Mouse (Mus musculus) thymus, postnatal 14 days (tissue): ENCODE results near the gene Hdac11.

Experiments
- DNase-seq: peaks from one replicate; pipeline ENCODE4 v3.0.0; 2021

Gene Hdac11

DNA sequence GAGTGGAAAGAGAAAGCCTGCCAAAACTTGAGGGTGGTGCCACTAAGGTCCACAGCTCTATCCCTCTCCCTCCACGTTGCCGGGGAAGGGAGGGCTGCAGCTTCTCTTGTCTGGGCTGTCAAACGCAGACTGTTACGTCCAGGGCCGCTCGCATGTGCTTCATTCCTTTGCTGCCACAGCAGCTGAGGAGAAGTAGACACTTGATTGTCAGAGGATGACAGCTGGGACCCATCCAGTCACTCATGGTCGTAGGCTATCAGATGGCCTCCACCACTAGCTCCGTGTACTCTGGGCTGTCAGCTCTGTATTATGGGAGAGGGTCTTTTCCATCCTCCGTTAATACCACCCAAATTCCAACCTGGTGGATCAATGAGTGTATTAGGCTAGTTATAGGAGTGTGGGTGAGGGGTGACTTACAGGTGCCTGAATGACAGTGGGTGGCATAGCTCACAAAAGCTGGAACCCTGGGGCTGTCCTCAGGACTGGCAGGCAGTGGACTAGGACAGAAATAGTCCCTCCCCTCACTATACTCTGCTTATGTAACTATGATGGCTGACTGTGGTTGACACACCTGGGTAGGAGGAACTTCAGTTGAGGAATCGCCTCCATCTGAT lies 19.0 kb upstream of the Hdac11 start:
- no peak for DNase-seq

DNA sequence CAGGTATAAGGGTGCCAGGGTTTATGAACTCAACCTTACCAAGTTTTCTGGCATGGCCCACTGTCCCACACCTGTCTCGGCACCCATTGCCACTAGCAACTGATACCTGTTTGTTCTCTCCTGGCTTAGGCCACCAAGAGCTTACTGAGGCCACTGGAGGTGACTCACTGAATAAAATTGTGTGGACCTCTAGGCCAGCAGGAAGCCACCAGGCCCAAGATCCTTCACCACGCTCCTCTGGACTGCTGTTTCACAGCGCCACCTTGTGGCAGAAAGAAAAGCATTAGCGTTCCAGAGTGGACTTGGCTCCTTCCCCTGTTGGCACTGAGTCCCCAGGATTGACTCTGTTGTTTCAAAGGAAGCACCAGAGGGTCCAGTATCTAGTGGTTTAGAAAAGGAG lies 16.6 kb upstream of the Hdac11 start:
- peak; percentile 76 for DNase-seq

DNA sequence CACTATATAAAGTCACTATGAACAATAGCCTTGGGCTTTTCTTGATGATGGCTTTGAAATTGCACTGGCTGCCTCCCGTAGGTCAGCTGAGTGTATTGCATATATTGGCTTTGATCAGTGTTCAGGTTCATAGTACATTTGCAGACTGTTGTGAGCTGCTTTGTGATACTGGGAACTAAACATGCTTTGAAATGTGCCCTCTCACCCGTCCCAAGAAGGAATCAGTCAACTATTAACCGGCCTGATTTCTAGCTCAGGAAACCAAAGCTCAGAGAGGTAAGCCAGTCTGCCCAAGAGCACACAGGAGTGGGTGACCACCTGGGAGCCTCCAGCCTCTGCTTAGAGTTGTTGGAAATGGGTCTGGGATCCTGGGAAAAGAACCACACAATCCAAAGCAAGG lies 11.4 kb upstream of the Hdac11 start:
- DNase-seq, result no peak

DNA sequence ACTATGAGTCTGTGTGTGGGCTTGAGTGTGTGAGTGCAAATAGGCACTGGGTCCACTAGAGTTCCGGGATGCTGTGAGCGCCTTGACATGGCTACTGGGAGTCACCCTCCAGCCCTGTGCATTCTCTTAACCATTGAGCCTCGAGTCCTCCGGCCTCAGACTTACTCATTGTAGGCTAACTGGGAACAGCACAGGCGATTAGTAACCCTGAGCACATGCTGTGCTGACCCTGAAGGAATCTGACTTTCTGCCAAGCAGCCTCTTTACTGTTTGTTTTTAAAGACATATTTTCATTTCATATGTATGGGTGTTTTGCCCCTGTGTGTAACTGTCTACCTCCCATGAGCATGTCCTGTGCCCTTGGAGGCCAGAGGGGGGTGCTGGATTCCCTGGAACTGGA lies 10.9 kb upstream of the Hdac11 start:
- DNase-seq, result no peak

DNA sequence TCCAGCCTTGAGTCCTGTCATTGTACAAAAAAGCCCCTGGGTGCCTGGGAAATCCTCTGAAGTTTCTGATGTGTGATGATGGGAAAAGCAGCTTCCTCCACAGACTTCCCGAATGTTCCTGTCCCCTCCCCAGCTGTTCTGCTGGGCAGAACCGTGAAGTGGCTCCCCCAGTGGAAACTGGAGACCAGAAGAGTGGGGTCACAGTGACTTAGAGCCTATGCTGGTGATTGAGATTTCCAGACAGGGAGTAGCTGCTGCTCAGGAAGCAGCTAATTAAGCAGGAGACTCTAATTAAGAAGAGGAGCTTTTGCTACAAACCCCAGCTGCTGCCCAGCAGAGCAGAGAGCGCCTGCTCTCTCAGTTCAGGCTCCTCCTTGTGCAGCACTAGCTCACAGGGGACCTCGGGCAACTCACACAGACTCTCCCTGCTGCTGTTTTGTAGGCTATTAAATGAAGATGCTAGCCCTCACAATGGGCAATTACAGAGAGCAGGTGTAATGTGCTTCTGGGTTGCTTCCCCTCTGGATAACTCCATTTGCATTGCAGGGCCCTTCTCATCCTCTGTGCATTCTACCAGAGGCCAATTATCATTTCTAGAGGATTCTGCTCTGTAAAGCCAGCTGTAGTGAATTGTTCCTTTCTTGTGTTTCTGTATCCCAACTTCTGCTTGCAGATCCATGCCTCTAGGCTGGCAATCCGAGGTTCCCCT lies 9.9 kb upstream of the Hdac11 start:
- no peak for DNase-seq

DNA sequence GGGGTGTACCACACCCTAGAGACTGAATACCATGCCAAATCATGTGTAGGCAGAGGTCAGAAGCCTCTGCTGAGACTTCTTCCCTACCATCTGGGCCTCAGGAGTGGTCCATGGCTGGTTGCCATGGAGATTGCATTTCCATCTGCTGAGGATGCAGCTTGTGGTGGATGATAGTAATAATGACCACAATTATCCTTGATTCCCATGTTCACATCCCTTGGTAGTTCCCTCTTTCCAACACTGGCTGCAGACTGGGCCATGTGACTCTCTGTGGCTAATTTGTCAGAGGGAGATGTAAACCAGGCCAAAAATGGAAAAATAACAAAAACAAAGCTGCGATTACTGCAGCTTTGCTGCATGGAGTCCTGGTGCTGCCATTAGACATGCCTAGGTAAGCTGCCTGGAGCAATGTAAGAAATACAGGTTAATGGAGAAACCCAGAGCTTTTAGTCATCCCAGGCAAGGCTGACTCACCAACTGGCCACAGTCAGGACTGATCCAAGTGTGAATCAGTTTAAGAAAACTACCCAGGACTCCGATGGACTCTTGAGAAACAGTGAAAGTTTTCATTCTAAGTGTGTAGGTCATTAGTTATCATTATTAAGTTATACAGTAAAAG lies 9.2 kb upstream of the Hdac11 start:
- no peak for DNase-seq

DNA sequence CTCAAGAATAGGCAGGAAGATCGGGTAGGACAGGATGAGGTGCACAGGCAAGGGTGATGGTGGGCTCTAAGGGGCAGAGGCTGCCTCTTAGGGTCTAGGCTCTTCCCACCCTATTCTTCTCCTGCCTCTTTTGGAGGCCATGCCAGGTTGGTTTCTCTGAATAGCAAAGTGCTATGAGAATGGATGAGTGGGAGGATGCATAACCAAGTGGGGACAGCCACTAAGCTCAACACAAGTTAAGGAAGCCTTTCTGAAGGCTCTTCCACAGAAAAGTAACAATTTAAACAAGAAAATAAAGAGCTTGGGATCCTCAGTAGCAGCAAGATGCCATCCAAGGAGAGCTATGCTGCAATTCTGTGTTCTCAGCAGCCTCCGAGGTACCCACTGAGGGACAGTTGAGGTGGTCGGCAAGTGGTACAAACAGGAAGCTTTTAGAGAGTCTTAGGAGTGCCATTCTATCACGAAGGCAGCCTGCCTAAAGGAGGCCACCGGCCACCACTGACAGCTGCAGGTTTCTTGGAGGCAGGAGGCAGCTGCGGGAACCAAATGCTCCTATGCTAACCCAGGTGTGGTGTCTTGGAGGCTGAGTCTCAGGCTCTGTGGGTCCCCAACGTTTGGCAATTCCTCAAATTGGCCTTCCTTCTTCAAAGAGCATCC lies 3.4 kb upstream of the Hdac11 start:
- peak; percentile 60 for DNase-seq

DNA sequence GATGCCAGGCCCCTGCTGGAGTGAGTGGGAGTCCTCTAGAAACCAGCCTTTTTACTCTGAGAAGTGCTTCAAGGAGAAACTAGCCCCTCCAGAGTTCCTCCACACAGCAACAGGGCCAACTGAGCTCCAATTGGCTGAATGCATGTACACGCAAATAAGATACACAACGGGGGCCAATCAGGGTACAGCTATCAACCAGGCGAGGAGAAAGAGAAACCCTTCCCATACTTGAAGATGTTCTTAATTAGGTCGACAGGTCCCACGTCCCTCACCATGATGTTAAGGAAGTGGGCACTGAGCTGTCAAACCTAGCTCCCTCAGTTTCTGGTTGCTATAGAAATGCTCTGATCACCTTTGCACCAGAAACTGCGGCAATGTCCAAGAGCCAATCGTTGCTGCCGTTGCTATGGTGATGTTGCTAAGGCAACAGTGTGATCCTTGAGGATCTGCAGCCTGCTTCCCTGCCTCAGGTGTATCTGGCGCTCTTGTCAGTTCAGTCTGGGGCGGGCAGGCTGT lies 2.9 kb upstream of the Hdac11 start:
- no peak for DNase-seq

DNA sequence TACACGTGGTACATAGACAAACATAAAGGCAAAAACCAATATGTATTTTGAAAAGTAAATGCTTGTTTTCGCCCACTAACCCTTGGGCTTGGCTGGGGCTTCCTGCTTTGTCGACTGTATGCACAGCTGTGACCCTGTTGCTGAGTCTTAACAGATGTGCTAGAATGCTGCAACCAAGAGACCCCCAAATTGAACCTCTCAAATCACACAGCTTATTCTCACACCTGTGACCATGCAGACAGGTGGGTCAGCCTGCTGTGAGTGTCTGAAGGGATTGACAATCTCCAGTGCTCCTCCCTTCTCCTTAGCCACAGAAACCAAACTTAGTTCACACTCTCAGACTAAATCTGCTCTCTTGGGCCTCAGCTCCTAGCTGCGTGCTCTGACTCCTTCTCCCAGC lies 1.8 kb upstream of the Hdac11 start:
- peak; percentile 54 for DNase-seq

DNA sequence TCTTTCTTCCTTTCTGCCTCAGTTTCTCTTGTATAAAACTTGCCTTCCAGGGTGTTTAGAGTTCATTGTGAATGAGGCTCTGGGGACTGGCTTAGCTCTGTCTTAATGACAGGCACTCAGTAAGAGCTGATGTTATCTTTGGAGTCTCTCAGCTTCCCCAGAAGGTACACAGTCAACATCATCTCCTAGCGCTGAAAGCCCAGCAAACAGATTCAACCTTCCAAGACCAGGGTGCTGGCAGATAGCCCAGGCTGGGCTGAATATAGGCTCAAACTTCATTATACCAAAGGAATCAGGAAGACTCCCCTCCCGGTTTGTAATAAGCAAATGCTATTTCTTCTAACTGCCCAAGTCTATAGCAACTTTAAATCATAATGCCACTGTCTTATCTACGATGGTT lies 1.2 kb upstream of the Hdac11 start:
- no peak for DNase-seq

DNA sequence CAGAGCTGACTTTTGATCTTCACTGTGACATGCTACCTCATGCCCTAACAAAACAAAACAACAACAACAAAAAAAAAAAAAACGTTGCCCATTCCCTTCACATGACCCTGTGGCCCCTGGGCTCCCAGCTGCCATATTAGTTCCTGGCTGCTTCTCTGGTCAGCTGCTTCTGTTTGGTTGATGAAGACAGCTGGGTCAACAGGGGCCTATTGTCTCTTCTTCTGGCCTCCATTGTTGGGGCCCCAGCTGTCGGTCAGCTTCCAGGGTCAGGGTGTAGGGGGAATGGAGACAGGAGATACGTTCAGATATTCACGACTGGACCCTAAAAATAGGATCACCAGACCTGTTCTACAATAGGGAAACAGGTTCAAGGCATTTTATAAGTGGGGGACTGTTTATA lies 403 bp upstream of the Hdac11 start:
- DNase-seq, result no peak

DNA sequence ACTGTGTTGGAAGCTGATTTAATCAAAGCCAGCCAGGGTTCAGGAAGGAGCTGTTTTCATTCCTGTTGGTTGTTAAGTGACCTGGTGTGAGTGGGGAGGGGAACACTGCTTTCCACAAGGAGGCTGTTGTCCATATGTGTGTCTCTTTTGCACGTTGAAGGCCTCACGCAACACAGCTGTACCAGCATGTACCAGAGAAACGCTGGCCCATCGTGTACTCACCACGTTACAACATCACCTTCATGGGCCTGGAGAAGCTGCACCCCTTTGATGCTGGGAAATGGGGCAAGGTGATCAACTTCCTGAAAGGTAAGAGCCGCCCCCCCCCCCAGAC lies 739 bp downstream of the Hdac11 start:
- no peak for DNase-seq

DNA sequence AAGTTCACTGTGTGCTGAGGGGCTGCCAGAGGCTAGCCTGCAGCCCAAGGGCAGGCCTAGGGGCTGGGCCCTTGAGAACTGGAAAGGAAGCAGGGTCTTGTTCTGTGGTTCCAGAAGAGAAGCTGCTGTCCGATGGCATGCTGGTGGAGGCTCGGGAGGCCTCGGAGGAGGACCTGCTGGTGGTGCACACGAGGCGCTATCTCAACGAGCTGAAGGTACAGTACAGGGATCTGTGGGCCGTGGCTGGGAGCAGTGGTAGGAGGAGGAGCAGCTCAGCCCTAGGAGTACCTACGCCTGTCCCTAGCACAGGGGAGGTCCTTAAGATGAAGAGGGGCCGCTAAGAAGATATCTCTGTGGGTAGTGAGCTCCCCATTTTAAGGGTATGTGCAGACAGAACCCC lies 2.6 kb downstream of the Hdac11 start:
- DNase-seq, result no peak

DNA sequence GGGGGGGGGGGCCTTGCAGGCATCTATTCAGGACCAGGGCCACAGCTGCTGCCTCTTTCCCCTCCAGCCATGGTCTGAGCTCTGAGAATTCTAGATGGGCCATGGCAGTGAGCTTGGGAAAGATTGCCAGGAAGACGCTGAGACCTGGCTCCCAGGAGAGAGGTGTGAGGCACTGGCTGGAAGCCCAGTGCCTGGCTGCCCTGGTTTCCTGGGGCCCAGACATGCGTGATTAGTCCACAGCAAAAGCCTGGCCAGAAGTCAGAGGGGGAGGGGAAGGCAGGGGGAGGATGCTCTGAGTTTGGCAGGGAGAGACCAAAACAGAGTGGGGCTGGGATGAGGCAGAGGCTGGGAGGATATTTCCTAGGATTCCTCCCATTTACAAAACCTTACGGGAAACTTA lies 3.9 kb downstream of the Hdac11 start:
- no peak for DNase-seq

DNA sequence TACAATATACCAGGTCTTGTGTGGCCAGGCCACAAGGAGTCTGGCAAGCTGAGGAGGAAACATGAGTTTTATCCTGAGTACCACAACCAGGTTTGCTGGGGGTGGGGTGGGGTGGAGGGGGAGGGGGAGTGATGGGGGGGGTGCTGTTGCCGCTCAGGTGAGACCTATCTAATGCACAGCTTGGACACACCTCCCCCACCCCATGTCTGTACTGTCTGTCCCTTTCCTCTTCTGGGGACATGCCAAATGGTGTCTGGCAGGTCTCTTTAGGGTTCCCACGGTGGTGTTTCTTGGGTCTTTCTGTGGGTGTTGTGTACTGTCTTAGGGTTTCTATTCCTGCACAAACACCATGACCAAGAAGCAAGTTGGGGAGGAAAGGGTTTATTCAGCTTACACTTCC lies 4.5 kb downstream of the Hdac11 start:
- DNase-seq, result no peak

DNA sequence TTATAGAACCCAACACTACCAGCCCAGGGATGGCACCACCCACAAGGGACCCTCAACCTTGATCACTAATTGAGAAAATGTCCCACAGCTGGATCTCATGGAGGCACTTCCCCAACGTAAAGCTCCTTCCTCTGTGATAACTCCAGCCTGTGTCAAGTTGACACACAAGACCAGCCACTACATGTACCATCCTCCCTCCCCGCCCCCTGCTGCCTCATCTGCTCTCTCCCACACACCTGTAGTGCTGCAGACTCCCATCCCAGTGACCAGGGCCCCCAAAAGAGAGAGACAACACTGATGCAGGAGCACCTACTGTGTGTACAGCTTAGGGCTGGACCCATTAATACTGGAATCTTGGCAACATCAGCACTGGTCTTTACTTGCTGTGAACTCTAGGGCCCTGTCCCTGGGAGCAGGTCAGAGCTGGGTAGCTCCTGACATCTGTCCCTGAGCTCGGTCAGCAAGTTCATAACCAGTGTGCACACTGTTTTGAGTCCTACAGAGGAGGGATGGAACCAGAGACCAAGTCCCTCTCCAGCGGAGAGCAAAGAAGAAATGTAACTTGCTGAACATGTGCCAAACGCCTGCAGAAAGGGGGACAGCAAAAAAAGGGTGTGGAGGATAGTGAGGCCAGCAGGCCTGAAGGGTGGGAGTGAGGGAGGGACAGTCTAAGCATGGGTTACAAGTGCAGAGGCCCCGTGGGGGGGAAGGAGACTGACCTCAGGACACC lies 5.2 kb downstream of the Hdac11 start:
- DNase-seq, result no peak

DNA sequence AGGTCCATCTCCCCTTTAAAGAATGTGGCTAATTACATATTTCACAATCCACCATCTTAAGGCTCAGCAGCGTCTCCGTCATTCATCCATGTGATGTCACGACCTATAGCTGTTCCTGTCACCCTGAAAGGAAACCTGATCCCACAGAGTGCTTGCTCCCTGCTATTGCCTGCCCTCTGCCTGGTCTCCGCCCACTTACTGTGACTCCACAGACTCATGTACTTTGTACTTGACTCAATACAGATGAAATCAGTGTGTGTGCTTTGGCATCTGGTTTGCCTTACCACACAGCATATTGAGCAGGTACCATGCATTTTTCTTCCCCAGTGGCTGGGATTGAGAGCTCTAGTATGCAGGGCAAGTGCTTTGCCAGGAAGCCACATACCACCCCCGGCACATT lies 5.8 kb downstream of the Hdac11 start:
- no peak for DNase-seq

DNA sequence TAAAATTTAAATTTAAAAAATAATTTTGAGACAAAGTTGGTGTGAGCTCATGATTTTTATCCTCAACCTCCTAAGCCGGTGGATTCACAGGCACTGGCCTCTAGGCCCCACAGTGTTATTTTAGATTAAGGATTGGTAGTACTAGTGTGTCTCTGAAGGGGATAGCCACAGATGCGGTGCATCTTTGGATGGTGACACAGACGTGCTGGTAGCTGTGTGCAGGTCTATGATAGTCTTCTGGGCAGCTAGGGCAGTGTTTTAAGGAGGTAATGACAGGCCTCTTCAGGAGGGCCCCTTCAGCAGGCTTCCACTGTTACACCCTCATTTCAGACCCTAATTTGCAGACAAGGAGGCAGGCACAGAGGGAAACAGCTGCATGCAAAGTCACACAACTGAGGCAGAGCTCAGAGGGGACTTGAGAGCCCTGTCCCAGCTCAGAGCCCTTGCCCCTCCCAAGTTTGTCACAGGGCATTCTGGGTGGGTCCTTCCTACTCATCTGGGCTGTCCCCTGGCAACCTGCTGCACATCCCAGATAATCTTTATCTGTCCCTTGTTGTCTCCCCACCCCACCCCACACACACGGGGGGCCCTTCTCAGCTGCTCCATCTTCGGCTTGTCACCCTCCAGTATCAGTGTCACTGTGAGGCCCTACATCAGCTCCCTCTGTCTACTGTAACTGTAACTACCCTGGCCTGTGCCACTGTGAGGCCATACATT lies 6.9 kb downstream of the Hdac11 start:
- no peak for DNase-seq

DNA sequence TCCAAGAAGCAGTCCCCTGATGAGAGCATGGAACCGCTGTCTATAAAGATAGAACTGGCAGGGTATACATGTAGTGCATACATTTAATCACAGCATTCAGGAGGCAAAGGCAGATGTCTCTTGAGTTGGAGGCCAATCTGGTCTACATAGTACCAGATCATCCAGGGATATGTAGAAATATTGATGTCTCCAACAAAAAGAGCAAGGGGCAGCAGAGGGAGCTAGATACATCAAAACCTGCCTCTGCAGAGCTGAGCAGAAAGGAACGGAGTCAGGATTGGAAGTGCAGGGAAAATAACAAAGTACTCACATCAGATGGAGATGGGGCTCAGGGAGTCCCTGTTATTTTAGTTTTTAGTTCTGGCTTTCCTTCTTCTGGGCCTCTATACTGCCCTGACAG lies 8.1 kb downstream of the Hdac11 start:
- DNase-seq, result no peak

DNA sequence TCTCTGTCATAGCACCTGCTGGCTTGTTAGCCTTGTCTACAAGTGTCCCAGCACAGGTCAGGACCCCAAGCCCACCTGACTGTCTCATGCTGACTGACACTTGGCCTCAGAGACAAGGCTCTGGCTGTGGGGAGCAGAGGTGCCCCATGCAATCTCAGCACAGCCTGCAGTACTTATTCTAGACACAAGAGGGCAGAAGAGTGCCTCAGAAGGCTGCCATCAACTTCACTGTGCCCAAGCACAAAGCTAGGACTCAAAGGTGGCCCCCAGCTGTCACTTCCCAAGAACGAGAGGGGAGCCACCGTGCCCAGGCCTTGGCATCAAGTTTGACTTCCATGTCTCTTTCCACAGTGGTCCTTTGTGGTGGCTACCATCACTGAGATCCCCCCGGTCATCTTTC lies 8.7 kb downstream of the Hdac11 start:
- DNase-seq, result peak; percentile 78

DNA sequence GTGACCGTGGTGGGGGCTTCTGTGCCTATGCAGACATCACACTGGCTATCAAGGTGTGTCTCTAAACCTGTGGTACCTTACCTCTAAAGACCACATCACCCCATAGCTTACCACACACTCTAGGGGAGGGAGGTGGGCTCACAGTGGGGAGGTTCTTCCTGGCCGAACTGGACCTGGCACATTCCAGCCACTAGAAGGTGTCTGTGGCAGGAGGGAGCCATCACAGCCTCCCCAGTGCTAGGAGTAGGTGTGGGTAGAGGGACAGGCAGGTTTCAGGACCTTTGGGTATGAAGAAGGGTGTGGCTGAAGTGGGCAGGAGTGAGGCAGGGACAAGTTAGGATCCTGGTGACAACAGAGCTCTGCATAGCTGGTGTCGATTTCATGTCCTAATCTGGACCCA lies 11.4 kb downstream of the Hdac11 start:
- DNase-seq, result no peak

DNA sequence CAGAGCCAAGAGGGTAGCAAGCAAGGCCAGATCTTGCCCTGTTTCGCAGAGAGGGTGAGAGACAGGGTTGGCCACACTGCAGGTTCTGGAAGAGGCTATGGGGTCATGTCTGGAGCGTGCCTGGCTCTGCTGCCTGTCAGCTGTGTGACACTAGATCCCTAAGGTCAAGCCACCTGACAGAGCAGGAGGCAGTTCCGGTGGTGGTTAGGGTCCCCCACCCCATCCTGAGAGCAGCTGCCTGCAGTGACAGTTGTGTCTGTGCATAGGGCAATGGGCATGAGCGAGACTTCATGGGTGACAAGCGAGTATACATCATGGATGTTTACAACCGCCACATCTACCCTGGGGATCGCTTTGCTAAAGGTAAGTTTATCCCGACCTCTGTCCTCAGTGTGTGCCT lies 12.7 kb downstream of the Hdac11 start:
- DNase-seq, result no peak
